In the genomic region with DNA sequence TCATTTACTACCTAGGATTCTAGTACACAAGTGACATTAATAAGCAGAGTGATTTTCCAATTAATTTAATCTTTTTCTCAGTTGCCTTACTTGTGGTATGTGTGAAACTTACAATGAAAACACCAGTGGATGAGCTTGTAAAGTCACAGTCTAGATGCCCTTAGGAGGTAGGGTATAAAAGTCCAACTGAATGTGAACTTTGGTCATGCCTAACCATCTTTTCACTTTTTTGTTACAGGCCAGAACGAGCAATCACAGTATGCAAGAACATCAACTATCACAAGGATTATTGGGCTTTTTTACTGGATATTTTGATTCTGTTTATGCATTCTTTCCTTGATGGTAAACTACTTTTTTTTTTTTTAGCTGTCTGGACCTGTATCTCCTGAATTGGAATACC, we compare ENCODE assay signal across 21 mouse cellular contexts.
DNase-seq lines count a peak whose midpoint lies in the region; ATAC-seq and TF ChIP-seq lines count a peak whose summit lies in the region.
"Had no signal": no experiment of that assay in that cellular context is flagged by ENCODE, and none has a peak within 500 bp of the region (broad histone marks: within the 10 kb centered on the region; RNA-seq: fewer than 3 reads in every experiment).

No protein-coding gene starts in this region.

- WGBS in kidney, adult 2 months: 54% methylated on average over 1 of the region's 1 CpGs
- WGBS in kidney, embryonic 14.5 days: 92% methylated on average over 1 of the region's 1 CpGs
- 34% methylated on average over 1 of the region's 1 CpGs for WGBS in liver, adult 2 months

- no peak overlapping the region for H3K4me3 ChIP-seq in kidney, adult 2 months (ENCODE audit: insufficient read depth, low read depth, low read length)
- H3K4me3 ChIP-seq in kidney, embryonic 14.5 days (ENCODE audit: low read length): no peak overlapping the region
- H3K4me3 ChIP-seq in liver, adult 2 months (ENCODE audit: insufficient read depth, low read depth, low read length): no peak overlapping the region

- H3K4me2 ChIP-seq in kidney, embryonic 14.5 days (replicated peaks; ENCODE audit: low read depth, low read length): no peak overlapping the region

- peak; percentile 74 for DNase-seq in kidney, adult 2 months
- peak; percentile 67 for DNase-seq in kidney, adult 9 months
- no peak for DNase-seq in kidney, adult 18-20 months
- DNase-seq in liver, adult 2 months (ENCODE audit: extremely low read depth, low read depth, low spot score): peak; percentile 8
- DNase-seq in liver: no peak
- DNase-seq: adrenal gland, adult 2 months; adrenal gland, adult 8-10 months; adrenal gland, postnatal 10 days; adrenal gland, postnatal 14 days; adrenal gland, postnatal 25 days; adrenal gland, postnatal 36 days; B cell, adult 2 months; cerebellum, adult 11 months; cerebellum, adult 11-12 months; cerebellum, adult 18-20 months had no signal

- no peak for TF ChIP-seq POLR2A in kidney, adult 2 months (IDR thresholded peaks at IDR 0.05; ENCODE audit: low read depth, low read length)
- TF ChIP-seq POLR2A in liver, adult 2 months (IDR thresholded peaks at IDR 0.05; ENCODE audit: extremely low read depth, insufficient read depth, low read length): no peak

- H3K79me2 ChIP-seq in liver, adult 2 months (ENCODE audit: control insufficient read depth, insufficient read depth, low read length): no peaks in the 10 kb centered on the region

- H3K9ac ChIP-seq in kidney, embryonic 14.5 days (ENCODE audit: low read depth, low read length): no peak overlapping the region
- no peak overlapping the region for H3K9ac ChIP-seq in liver, adult 2 months (ENCODE audit: low read depth, low read length)

- no peaks in the 10 kb centered on the region for H3K9me3 ChIP-seq in kidney, embryonic 14.5 days (ENCODE audit: control insufficient read depth, low read length)

- peaks cover 4% of the 10 kb centered on the region; the same call in 1 of the 2 replicates for H3K4me1 ChIP-seq in kidney, adult 2 months (ENCODE audit: control insufficient read depth, insufficient read depth, low read length)
- H3K4me1 ChIP-seq in kidney, embryonic 14.5 days (ENCODE audit: control insufficient read depth, insufficient read depth, low read length): no peaks in the 10 kb centered on the region
- H3K4me1 ChIP-seq in liver, adult 2 months (ENCODE audit: control insufficient read depth, insufficient read depth, low read length): no peaks in the 10 kb centered on the region

- no peaks in the 10 kb centered on the region for H3K36me3 ChIP-seq in kidney, adult 2 months (ENCODE audit: control insufficient read depth, insufficient read depth, low read length)
- no peaks in the 10 kb centered on the region for H3K36me3 ChIP-seq in kidney, embryonic 14.5 days (ENCODE audit: control insufficient read depth, insufficient read depth, low read length)
- no peaks in the 10 kb centered on the region for H3K36me3 ChIP-seq in liver, adult 2 months (ENCODE audit: control insufficient read depth, insufficient read depth, low read length)
- H3K36me3 ChIP-seq: G1E had no signal

- no peak for ATAC-seq in kidney, embryonic 14.5 days (ENCODE audit: low FRiP score, low TSS enrichment)
- ATAC-seq: activated CD4-positive, CD25-positive, alpha-beta regulatory T cell, adult 4 months; CD4-positive, CD25-positive, alpha-beta regulatory T cell, adult 4 months; Patski had no signal

- no peaks in the 10 kb centered on the region for H3K27me3 ChIP-seq in kidney, adult 2 months (replicated peaks; ENCODE audit: control insufficient read depth, insufficient read depth, low read length)
- no peaks in the 10 kb centered on the region for H3K27me3 ChIP-seq in kidney, embryonic 14.5 days (ENCODE audit: control insufficient read depth, insufficient read depth, low read length)
- H3K27me3 ChIP-seq in liver, adult 2 months (ENCODE audit: control insufficient read depth, insufficient read depth, low read length): no peaks in the 10 kb centered on the region
- H3K27me3 ChIP-seq: CH12.LX, Patski had no signal

- no peak for TF ChIP-seq CTCF in kidney, adult 2 months (conservative IDR thresholded peaks at IDR 0.05; ENCODE audit: insufficient read depth, insufficient read length, low read depth, low read length)
- no peak for TF ChIP-seq CTCF in liver, adult 2 months (IDR thresholded peaks at IDR 0.05; ENCODE audit: low read depth, low read length)

- no peak overlapping the region for H3K27ac ChIP-seq in kidney, adult 2 months (ENCODE audit: insufficient read depth, low read depth, low read length)
- no peak overlapping the region for H3K27ac ChIP-seq in kidney, embryonic 14.5 days (ENCODE audit: low read depth, low read length)
- H3K27ac ChIP-seq in liver, adult 2 months (replicated peaks; ENCODE audit: insufficient read depth, low read depth, low read length): no peak overlapping the region

Comparison
In these comparisons a context has a peak if more than half of its experiments do, and no peak if none do; other contexts are left out.
1. DNase-seq: peak in kidney, adult 2 months (single experiment), kidney, adult 9 months (single experiment) and liver, adult 2 months (single experiment); none in kidney, adult 18-20 months (single experiment) and liver (single experiment).